In the genomic region with DNA sequence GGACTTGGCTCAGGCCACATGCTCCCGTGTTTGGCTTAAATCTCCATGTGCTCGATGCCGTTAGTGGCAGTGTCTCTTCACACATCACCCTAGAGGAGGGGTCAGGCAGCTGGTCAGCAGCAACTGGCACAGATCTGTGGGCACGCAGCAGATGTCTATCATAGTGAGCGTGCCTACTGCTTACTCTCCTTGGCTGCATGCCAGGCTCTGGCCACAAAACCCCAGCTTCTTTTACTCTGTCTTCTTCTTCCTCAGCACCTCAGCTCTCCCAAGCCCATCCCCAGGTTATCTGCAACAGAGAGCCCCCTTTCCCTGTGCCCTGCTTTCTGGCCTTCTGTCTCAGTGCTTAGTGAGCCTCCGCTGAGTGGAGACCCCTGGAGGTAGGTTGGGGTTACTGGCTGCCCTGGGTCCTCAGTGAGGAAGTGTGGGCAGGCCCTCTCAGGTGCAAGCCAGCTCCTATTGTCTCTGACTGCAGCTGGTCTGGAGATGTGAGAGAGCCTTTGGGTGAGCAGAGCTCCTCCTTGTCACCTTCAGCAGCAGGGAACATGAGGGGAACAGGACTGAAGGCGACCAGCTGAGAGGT, we compare ENCODE assay signal across 11 mouse cellular contexts. TPM values are rescaled to one million over a fixed set of nuclear protein-coding genes. Genes with fewer than 3 reads are reported as not detected.
DNase-seq lines count a peak whose midpoint lies in the region; ATAC-seq and TF ChIP-seq lines count a peak whose summit lies in the region.
"Had no signal": no experiment of that assay in that cellular context is flagged by ENCODE, and none has a peak within 500 bp of the region (broad histone marks: within the 10 kb centered on the region; RNA-seq: fewer than 3 reads in every experiment).

No protein-coding gene starts in this region.

- H3K9ac ChIP-seq in midbrain, embryonic 14.5 days (replicated peaks; ENCODE audit: low read length), result no peak overlapping the region
- H3K9ac ChIP-seq in midbrain, embryonic 16.5 days (ENCODE audit: low read depth, low read length), result no peak overlapping the region
- H3K9ac ChIP-seq: limb, embryonic 13.5 days had no signal

- 48% methylated on average over 7 of the region's 7 CpGs for WGBS in midbrain, embryonic 14.5 days
- WGBS in midbrain, embryonic 16.5 days, result 45% methylated on average over 7 of the region's 7 CpGs

- DNase-seq in gastrocnemius, adult 2 months, result no peak
- DNase-seq in gastrocnemius, adult 18-20 months (ENCODE audit: low spot score), result no peak
- peak; percentile 19 for DNase-seq in midbrain, embryonic 14.5 days
- DNase-seq in liver, result peak; percentile 74
- DNase-seq in thymus, postnatal 14 days, result peak; percentile 64
- no peak for DNase-seq in cerebellum, adult 11 months
- no peak for DNase-seq in testis, postnatal 14 days (ENCODE audit: low spot score)
- DNase-seq: right cerebral cortex, postnatal 14 days had no signal

- H3K36me3 ChIP-seq in midbrain, embryonic 14.5 days (ENCODE audit: control insufficient read depth, insufficient read depth, low read length), result no peaks in the 10 kb centered on the region
- H3K36me3 ChIP-seq in midbrain, embryonic 16.5 days (ENCODE audit: control insufficient read depth, insufficient read depth, low read length), result no peaks in the 10 kb centered on the region
- H3K36me3 ChIP-seq: limb, embryonic 13.5 days had no signal

- TF ChIP-seq CTCF in gastrocnemius, adult 2 months (IDR thresholded peaks at IDR 0.05), result peak; percentile 26; the same call in 1 of the 2 replicates

- no peaks in the 10 kb centered on the region for H3K9me3 ChIP-seq in midbrain, embryonic 14.5 days (ENCODE audit: control insufficient read depth, low read length)
- no peaks in the 10 kb centered on the region for H3K9me3 ChIP-seq in midbrain, embryonic 16.5 days (replicated peaks; ENCODE audit: control insufficient read depth, low read length, poor library complexity, severe bottlenecking)
- H3K9me3 ChIP-seq: limb, embryonic 13.5 days had no signal

- no peaks in the 10 kb centered on the region for H3K27me3 ChIP-seq in midbrain, embryonic 14.5 days (ENCODE audit: control insufficient read depth, insufficient read depth, low read length)
- no peaks in the 10 kb centered on the region for H3K27me3 ChIP-seq in midbrain, embryonic 16.5 days (ENCODE audit: control insufficient read depth, insufficient read depth, low read depth, low read length)
- H3K27me3 ChIP-seq: Patski had no signal

- intact Hi-C loops in gastrocnemius, adult 2 months (cut with DNase I), result no loop called here

- no peak; the same call in 1 of the 2 replicates for ATAC-seq in midbrain, embryonic 14.5 days (ENCODE audit: low FRiP score, low TSS enrichment)
- ATAC-seq in midbrain, embryonic 16.5 days, result no peak
- ATAC-seq: Patski had no signal

- H3K4me2 ChIP-seq in midbrain, embryonic 14.5 days (ENCODE audit: low read length), result no peak overlapping the region
- H3K4me2 ChIP-seq in midbrain, embryonic 16.5 days (ENCODE audit: low read length), result no peak overlapping the region
- H3K4me2 ChIP-seq: limb, embryonic 13.5 days had no signal

- no peak overlapping the region for H3K27ac ChIP-seq in gastrocnemius, adult 2 months
- no peak overlapping the region for H3K27ac ChIP-seq in midbrain, embryonic 14.5 days (replicated peaks; ENCODE audit: low read depth, low read length)
- H3K27ac ChIP-seq in midbrain, embryonic 16.5 days (ENCODE audit: low read length), result no peak overlapping the region
- H3K27ac ChIP-seq: limb, embryonic 13.5 days had no signal

- no peaks in the 10 kb centered on the region for H3K4me1 ChIP-seq in midbrain, embryonic 14.5 days (ENCODE audit: control insufficient read depth, insufficient read depth, low read length)
- H3K4me1 ChIP-seq in midbrain, embryonic 16.5 days (ENCODE audit: control insufficient read depth, insufficient read depth, low read length), result 0 out of 2 replicates have a peak, but pooled peaks cover 2% of the 10 kb centered on the region
- H3K4me1 ChIP-seq: limb, embryonic 13.5 days had no signal

- H3K4me3 ChIP-seq in gastrocnemius, adult 2 months, result no peak overlapping the region
- no peak overlapping the region for H3K4me3 ChIP-seq in midbrain, embryonic 14.5 days (replicated peaks; ENCODE audit: low read depth, low read length)
- H3K4me3 ChIP-seq in midbrain, embryonic 16.5 days (ENCODE audit: low read depth, low read length), result no peak overlapping the region
- H3K4me3 ChIP-seq: limb, embryonic 13.5 days had no signal

RNA-seq across cellular contexts. Expression of a gene that starts 12.8 kb away (rescaled TPM):
- under 1 TPM; 0.39 to 0.69 TPM for total RNA-seq in gastrocnemius, adult 2 months (2021)
- under 1 TPM; 0.40 to 0.71 TPM for total RNA-seq in gastrocnemius, adult 18-20 months (2021)
- 0.08 TPM in 1 of 2 replicates, not detected in the other for polyA plus RNA-seq in midbrain, embryonic 14.5 days (2014; fragmentation: Nextera tagmentation; extraction: Ambion mirVana)
- 0.20 and 0.21 TPM in 2 replicates for polyA plus RNA-seq in midbrain, embryonic 16.5 days (2015; fragmentation: Nextera tagmentation; extraction: Ambion mirVana)
- polyA plus RNA-seq: Patski had no signal

RNA-seq across cellular contexts. Expression of a gene that starts 37.4 kb away (rescaled TPM):
- total RNA-seq in gastrocnemius, adult 2 months (2021), result under 1 TPM in 1 of 2 experiments, not detected in 1; 0.25 TPM
- not detected for total RNA-seq in gastrocnemius, adult 18-20 months (2021)
- polyA plus RNA-seq in midbrain, embryonic 14.5 days (2014; fragmentation: Nextera tagmentation; extraction: Ambion mirVana), result not detected in 2 replicates
- polyA plus RNA-seq in midbrain, embryonic 16.5 days (2015; fragmentation: Nextera tagmentation; extraction: Ambion mirVana), result not detected in 2 replicates
- polyA plus RNA-seq: Patski had no signal

RNA-seq across cellular contexts. Expression of a gene that starts 39.9 kb away (rescaled TPM):
- total RNA-seq in gastrocnemius, adult 2 months (2021), result 1 to 10 TPM in 1 of 2 experiments, under 1 TPM in 1; 0.59 to 1.2 TPM
- total RNA-seq in gastrocnemius, adult 18-20 months (2021), result under 1 TPM; 0.37 to 1.00 TPM
- 10.1 and 12.7 TPM in 2 replicates for polyA plus RNA-seq in midbrain, embryonic 14.5 days (2014; fragmentation: Nextera tagmentation; extraction: Ambion mirVana)
- polyA plus RNA-seq in midbrain, embryonic 16.5 days (2015; fragmentation: Nextera tagmentation; extraction: Ambion mirVana), result 10.8 and 15.6 TPM in 2 replicates

RNA-seq across cellular contexts. Expression of a gene that starts 49.1 kb away (rescaled TPM):
- total RNA-seq in gastrocnemius, adult 2 months (2021), result not detected
- total RNA-seq in gastrocnemius, adult 18-20 months (2021), result not detected
- 0.08 TPM in 2 replicates for polyA plus RNA-seq in midbrain, embryonic 14.5 days (2014; fragmentation: Nextera tagmentation; extraction: Ambion mirVana)
- 0.12 and 0.23 TPM in 2 replicates for polyA plus RNA-seq in midbrain, embryonic 16.5 days (2015; fragmentation: Nextera tagmentation; extraction: Ambion mirVana)

Comparison
In these comparisons a context has a peak if more than half of its experiments do, and no peak if none do; other contexts are left out.
1. DNase-seq: peak in midbrain, embryonic 14.5 days (single experiment), liver (single experiment) and thymus, postnatal 14 days (single experiment); none in gastrocnemius, adult 2 months (single experiment), gastrocnemius, adult 18-20 months (single experiment), cerebellum, adult 11 months (single experiment) and testis, postnatal 14 days (single experiment).